Mouse (Mus musculus) erythroblast, embryonic 14.5 days (primary cell): ENCODE measurements around the gene Ak9.

Source experiments
- GATA1 ChIP-seq: IDR thresholded peaks from 2 replicates; pipeline ENCODE4 v1.6.1; 2012; ENCODE audit warnings: low read length, inconsistent platforms, mixed read lengths
- TAL1 ChIP-seq: IDR thresholded peaks from 3 replicates; pipeline ENCODE4 v1.6.1; 2012; ENCODE audit warnings: low read length, inconsistent platforms, mixed read lengths

DNA sequence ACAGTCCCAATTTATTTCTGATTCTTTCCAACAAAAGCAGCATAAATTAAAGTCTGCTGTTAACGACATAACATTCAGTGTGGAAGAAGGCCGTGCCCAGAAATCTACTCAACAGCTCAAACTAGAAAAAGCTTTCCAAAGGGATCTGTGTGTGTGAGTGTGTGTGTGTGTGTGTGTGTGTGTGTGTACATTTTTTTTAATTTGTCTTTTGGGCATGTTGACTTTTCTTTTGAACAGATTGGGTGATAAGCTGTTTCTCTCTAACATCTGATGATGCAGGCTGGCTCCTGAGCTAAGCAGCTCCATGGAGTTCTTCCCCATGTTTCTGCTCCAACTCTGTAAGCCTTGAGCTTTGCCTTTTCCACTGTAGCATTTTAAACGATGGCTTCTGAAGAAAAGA, 12.1 kb downstream of the Ak9 start:
- TF ChIP-seq TAL1 = no peak
- TF ChIP-seq GATA1 = no peak
